Mouse (Mus musculus): ENCODE results near the gene Osbpl7.

Osbpl7 gene

DNA sequence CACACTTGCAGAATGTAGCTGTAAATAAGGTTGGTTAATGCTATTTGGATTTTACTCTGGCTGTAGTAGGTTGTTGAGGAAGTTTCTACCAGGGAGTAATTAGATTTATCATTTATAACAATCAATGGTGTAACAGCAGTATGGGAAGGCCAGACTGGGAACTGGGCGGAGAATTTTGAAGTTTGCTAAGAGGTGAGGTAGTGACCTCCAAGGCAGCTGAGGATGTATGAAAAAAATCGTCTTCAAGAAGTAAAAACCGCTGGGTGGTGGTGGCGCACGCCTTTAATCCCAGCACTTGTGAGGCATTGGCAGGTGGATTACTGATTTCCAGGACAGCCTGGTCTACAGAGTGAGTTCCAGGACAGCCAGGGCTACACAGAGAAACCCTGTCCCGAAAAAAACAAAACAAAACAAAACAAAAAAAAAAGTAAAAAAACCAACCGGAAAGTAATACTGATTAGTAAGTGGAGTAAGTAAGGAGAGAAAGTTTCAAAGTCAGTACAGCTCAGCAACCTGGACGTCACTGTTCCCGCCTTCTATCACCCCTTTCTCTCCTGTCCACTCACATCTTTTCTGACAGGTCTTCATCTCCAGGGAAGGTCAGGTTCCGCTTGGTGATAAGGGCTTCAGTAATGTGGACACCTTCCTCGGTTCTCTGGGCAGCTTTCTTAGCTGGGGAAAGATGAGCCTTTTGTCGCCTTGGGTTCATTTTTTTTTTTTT, 10.0 kb upstream of the Osbpl7 start:
- DNase-seq (ENCODE audit: low spot score in 2 of 2) = no peak

DNA sequence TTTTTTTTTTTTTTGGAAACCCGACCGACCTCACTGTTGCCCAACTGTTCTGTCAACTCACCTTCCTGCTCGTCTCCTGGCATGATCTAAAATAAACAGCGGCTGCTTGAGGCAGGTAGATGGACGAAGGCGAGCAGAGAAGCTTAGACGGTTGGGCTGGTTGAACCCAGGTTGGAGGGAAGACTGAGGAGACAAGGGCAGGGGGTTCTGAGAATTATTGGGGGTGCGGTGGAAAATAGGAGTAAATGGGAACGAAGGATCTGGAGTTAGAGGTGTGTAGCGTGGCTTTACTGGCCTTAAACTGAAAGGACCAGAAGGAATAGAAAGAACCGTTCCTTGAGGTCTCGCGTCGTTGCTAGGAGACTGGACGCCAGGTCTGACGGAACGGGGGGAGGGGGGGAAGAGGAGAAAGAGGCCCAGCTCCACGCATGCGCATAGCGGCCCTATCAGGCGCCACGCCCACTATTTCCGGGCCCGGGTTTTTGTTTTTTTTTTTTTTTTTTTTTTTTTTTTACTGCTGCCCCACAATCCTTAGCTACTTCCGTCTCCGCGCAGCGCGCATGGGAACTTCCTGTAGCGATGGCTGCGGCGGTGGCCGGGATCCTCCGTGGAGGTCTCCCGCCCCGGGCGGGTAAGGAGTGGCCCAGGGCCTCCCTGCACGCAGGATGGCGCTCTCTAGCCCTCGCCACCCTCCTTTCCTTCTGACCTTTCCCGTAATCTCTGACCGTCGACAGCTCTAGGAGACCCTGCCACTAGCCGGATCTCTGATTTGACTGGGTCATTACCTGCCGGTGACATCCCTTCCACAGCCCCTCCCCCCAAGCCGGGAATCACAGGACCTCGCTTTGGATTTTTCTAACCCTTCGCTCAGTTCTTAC, 9.2 kb upstream of the Osbpl7 start, which contains the start of the genes Lrrc46 and Mrpl10:
Gene Lrrc46, minus strand, starts transcription at position 386 of the 878 bp plus-strand sequence.
Gene Mrpl10, plus strand, starts transcription at position 539 of the 878 bp plus-strand sequence.
- DNase-seq (ENCODE audit: low spot score in 2 of 2) = peak; percentile 83 to 95

DNA sequence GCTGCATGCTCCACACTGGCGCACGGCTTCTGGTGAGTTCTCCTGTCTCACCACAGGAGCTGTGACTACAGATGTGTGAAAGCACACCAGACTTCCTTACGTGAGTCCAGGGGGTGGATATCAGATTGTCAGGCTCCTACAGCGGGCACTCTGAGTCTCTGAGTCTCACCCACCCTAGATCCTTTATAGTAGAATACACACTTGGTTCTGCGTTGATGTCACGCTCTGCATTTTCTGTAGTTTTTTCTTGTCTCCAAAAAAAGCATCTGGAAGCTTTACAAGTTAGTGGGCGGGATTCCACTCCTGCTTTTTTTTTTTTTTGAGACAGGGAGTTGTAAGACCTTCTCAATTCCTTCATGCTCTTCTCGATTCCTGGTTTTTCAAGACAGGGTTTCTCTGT, 5.5 kb upstream of the Osbpl7 start:
- no peak for DNase-seq (ENCODE audit: low spot score in 2 of 2)

DNA sequence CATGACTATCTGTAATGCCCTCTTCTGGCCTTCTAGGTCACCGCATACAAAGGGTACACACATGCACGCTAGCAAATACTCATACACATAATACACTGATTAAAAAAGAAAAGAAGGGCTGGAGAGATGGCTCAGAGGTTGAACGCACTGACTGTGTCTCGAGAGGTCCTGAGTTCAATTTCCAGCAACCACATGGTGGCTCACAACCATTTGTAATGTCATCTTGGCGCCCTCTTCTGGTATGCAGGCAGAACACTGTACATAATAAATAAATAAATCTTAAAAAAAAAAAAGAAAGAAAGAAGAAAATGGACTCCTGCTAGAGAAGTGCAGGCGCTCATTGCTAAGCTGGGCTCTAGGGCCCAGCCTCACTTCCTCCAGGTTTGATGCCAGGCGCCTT, 4.6 kb upstream of the Osbpl7 start:
- DNase-seq (ENCODE audit: low spot score in 2 of 2) = peak in 1 of 2 experiments; percentile 33

DNA sequence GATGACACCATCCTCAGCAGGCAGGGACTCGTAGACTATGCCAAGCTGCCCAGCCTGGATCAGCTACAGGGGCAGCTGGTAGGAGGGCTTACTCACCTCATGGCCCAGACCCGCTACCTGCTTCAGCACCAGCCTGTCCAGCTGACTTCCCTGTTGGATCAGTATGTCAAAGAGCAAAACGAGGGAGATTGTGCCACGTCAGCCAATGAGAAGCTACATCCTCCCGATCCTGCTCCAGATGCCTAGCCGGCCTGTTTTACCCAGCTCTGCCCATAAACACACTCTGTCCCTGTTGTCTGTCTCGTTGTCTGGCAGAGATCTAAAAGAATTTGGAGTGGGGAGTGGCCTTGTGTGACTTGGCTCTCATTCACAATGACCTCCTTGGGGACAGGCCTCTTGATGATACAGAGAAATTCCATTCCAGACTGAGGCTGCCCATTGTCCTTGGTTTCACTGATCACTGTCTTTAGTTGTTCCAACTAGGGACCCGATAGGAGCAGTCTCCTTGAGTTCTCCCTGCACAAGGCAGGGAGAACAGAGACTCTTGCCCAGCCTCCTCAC, 2.3 kb upstream of the Osbpl7 start:
- no peak for DNase-seq (ENCODE audit: low spot score in 2 of 2)

DNA sequence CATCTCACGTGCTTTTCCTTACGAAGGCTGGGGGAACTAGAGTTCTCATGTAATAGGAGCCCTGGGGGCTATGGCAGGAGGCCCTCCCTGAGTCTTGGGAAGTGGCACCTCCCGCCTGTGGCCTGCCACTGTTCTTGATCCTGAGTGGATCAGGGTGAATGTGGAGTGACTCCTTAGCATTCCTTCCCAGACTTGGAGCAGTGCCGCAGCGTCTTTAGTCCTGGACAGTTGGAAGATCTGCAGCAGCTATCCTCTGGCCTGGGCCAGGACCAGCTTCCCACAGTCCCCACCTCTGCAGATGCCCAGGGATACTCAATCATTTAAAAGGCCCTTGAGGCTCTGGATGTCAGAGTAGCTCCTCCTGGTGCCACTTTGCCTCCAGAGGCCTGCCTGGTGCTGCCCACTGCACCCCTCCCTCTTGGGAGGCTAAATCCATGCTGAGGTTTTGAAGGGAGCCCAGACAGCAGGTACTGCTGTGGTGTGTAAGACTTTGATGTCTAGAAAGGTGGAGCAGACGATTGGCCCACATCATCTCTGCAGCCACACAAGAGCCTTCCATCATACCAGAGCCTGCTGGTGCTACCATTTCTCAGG, 839 bp upstream of the Osbpl7 start:
- DNase-seq (ENCODE audit: low spot score in 2 of 2) = no peak

DNA sequence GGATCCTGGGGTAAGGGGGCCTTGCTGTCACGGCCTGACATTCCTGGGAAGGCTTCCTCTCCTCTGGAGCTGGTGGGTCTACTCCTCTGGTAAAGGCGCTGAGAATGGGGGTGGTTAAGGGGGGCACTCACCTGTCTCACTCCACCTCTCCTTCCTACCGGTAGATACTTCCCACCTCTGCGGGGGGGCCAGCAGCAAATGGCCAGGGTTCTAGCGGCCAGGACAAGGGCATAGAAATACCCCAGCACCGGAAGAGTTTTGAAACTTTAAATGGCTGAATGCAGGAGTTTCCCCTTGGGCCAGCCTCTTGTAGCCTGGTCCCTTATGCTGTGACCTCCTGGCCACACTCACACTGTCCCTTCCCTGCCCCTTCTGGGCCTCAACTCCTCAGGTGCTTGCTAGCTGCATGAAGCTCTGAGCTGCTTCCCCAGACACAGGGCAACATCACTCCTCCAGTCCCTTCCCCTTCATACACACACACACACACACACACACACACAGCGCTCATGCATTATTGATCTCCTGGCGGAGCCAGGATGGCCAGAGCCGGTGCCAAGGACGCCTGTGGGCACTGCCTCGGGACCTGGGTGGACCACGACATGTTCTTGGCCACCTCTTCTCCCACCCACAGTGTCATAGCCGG, 637 bp downstream of the Osbpl7 start:
- DNase-seq (ENCODE audit: low spot score in 2 of 2) = no peak

DNA sequence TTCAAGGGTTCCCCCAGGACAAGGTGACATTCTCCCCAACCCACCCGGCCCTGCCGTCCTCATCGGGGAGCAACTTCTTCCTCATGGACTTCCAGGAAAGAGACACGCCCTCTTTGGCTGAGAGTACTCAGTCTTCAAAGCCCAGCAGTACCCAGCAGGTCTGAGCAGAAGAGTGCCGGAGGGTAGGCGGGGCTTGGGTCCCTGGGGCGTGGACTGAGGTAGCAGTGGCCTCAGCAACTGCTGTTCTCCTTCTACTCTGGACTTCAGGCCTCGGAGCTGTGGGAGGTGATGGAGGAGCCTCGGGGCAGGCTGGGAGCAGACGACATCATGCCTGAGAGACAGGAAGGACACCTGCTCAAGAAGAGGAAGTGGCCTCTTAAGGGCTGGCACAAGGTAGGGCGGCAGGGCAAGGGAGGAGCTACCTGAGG, 1.8 kb downstream of the Osbpl7 start:
- DNase-seq (ENCODE audit: low spot score in 2 of 2) = no peak

DNA sequence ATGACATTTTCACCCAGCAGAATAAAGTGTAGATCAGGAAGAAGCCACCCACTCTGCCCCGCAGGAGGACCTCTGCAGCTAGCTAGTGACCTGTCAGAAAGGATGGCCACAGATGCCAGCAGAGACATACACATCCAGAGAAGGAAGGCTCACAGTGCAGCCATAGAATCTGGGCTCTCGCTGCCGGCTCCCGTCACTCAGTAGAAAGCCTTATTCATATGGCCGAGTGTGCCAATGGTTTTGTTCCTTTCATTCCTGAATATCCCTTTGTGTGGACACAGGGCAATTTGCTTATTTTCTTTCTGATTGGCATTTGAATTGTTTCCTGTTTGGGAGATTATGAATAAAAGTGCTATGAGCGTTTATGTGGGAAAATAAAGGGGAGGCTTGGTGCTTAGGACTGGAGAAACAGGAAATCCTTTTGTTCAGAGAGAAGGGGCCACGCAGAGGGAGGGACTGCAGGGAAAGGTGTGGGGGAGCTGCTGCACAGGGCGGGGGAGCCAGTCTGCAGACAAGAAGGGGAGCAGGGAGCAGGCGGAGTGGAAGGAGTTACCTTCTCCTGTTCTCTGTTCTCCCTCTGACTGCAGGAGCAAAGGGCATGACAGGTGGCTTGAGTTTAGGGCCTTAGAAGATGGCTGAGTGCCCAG, 13.0 kb downstream of the Osbpl7 start:
- no peak for DNase-seq (ENCODE audit: low spot score in 2 of 2)

DNA sequence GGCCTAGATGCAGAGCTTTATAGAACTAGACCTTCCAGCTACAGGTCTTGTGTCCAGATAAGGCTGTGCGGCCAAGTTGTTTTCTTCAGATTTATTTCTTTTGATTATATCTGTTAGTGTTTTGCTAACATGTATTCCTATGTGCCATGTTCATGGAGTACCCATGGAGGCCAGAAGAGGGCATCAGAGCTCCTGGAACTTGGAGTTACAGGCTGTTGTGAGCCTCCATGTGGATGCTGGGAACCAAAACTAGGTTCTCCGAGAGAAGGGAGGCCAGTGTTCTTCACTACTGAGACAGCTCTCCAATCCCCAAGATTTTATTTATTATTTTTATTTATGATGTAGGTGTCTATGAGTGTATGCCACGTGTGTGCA, 13.5 kb downstream of the Osbpl7 start:
- DNase-seq (ENCODE audit: low spot score in 2 of 2) = no peak

DNA sequence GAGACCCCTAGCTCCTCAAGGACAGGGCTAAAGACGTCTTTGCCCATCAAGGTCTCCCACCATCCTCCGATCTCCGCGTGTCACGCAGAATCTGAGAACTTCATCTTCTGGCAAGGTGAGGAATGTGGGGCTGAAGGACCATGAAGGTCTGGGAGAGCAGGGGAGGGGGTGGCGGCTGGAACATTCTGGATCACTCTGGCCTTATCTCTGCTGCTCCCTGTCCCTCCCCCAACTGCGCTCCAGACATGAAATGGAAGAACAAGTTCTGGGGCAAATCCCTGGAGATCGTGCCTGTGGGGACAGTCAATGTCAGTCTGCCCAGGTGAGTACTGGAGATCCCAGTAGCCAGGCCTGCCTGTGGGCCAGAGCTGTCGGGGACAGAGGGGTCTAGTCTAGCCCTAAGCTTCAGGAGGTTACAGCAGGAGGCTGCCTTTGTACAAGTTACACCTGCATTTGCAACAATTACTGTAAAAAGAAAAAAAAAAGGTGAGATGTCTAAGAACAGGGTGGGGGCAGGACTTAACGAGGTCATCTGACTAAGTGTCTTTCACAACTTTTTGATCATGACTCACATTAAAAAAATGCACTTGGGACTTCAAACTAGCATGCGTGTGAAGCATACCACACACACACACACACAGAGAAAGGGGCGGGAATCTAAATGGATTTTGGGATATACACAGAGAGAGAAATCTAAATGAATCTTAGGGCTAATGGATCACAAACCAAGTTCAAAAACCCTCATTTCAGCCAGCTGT, 15.3 kb downstream of the Osbpl7 start:
- DNase-seq (ENCODE audit: low spot score in 2 of 2) = no peak

DNA sequence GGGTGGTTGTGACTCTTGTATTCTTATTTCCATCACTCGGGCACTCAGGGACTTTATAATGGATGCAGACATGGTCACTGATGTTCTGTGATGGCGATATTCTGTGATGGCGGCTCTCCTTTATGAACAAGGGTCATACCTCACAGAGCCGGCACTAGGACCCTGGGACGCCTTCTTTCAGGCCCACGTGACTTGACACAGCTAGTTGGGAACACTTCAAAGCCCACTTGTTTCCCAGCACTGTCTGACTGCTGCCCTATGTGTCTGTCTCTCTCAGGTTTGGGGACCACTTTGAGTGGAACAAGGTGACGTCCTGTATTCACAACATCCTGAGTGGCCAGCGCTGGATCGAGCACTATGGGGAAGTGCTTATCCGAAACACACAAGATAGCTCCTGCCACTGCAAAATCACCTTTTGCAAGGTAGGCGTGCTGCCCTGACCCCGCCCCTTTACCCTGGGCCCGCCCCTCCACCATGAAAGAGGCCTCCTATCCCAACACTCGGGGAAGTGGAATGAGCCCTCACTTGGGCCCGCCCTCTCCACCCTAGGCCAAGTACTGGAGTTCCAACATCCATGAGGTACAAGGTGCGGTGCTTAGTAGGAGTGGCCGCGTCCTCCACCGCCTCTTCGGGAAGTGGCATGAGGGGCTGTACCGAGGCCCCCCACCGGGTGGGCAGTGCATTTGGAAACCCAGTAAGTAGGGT, 16.4 kb downstream of the Osbpl7 start:
- no peak for DNase-seq (ENCODE audit: low spot score in 2 of 2)

DNA sequence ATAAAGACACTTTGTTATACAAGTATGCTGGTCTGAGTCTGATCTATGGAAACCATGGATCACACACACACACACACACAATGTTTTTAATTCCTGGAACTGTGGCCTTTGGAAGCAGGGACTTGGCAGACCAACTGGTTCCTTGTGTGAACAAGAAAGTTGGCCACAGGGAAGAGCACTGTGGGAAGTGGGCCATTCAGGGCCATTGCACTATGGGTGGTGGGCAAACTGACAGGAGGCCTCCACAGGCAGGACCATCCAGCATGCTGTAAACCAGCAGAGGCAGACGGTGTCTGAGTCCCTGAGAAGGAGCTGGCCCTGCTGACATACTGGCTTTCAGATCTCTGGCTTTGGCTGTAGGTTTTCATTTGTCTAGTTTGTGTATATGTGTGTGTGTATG, 18.9 kb downstream of the Osbpl7 start:
- no peak for DNase-seq (ENCODE audit: low spot score in 2 of 2)

DNA sequence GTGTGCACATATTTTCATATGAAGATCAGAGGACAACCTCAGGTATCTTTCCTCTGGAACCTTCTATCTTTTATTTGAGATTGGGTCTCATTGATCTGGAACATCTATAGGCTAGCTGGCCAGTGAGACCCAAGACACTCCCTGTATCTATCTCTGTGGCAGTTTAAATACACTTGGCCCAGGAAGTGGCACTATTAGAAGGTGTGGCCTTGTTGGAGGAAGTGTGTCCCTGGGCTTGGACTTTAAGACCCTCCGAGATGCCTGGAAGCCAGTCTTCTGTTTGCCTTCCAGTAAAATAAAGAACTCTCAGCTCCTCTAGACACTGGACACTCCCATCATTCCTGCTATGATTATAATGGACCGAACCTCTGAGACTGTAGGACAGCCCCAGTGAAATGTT, 19.3 kb downstream of the Osbpl7 start:
- DNase-seq (ENCODE audit: low spot score in 2 of 2) = no peak

DNA sequence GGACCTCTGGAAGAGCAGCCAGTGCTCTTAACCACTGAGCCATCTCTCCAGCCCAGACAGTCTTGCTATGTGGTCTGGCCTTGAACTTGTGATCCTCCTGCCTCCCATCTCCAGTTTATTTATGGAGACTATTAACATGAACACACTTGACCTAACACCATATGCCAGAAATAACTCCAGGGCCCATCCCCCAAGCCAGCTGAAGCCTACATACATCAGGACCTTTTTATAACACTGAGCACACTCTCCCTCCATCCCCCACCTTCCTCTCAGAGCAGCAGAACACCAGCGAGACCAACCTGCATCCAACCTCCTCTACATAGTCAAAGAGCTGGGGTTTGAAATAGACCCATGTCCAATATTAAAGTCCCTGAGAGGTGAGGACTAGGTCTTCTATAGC, 20.7 kb downstream of the Osbpl7 start:
- DNase-seq (ENCODE audit: low spot score in 2 of 2) = no peak

DNA sequence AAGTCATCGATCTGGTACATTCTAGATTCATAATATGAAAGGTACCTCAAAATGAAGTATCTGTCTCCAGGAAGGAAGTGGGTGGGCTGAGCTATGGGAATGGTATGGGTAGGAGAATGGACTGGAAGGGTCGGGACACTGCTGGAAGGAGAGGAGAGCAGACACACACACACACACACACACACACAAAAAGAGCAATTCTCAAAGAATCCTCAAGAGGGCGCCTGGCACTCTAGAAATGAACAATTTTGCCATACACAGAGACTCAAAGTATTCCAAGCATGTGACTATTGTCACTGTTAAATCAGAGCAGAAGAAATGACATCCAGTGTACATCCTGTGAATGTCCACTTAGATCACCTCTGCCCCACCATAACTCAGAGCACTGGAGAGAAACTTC, 22.1 kb downstream of the Osbpl7 start:
- DNase-seq (ENCODE audit: low spot score in 2 of 2) = peak in 1 of 2 experiments; percentile 27

DNA sequence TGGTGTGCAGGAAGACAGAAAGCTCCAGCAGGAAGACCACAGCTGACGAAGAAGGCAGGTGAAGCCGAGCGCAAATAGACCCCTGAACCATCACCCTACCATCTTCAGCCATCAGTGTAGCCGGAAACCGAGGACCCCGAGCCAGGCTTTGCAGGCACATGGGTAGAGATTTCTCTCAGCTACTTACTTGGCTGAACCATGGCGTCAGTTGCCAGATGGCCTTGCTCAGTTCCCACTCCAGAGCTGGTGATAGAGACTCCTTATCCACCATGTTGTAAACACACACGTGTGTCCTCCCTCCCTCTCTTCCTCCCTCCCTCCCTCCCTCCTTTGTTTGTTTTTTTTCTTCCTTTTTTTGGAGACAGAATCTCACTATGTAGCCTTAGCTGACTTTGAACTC, 23.8 kb downstream of the Osbpl7 start:
- no peak for DNase-seq (ENCODE audit: low spot score in 2 of 2)

DNA sequence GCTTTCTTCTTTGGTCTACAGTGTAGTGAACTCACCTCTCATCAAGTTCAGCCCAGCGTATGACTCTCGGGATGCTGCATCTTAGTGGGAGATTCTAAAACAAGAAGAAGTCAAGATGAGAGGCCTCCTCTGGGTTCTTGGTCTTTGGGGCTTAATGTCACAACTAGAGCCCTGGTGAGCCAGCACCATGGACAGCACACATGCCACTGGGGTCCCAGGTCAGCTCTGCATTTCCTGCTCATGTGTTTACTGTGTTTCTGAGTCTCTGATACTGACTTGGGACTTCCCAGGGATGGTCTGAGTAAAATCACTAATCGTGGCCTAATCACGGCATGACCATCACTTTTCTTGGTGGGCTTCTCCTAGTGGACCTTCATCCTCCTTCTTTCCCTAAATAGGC, 28.3 kb downstream of the Osbpl7 start:
- DNase-seq (ENCODE audit: low spot score in 2 of 2) = no peak

DNA sequence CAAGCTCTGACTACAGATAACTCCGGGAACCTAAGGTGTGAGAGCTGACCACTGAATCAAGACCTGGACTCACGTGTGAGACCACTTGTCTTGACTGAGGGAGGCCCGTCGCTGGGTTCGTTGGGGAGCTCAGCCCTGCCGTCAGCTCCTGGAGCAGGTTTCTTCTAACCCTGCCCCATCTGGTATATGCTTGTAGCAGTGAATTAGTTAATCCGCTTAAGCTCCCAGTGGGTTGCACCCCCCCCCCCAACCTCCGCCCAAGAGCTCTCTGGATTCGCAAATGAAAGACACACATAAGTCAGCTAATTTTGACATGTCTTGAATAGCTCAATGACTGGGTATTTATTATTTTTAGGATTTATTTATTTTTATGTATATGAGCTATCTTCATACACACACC, 29.9 kb downstream of the Osbpl7 start:
- no peak for DNase-seq (ENCODE audit: low spot score in 2 of 2)

DNA sequence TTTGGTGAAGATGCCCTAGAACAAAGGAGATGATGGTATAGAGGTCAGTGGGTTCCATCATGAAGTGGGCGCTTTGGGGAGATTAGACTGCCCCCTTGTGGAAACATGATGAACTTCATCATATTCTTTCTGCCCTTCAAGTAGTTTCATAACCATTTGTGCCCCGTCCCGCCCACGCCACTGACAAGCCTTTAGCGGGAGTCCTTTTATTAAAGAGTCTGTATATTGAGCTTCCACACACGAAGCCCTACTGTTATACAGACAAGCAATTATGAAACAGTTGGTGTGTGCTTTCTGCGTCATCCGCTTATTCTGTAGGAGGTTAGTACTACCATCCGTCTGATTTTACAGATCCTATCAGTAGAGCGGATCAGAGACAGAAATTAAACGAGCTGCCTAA, 32.5 kb downstream of the Osbpl7 start:
- DNase-seq (ENCODE audit: low spot score in 2 of 2) = peak in 1 of 2 experiments; percentile 34
